Mouse (Mus musculus) thymus, postnatal 0 days (tissue): ENCODE results near the gene Sacm1l. TPM values are rescaled to one million over a fixed set of nuclear protein-coding genes. Genes with fewer than 3 reads are reported as not detected.

Source experiments
- DNase-seq: peaks from one replicate; pipeline ENCODE4 v3.0.0-alpha.2; 2015; ENCODE audit warnings: low spot score
- polyA plus RNA-seq: library from polyadenylated mRNA; unstranded; fragments of >200 nt; fragmentation: Nextera tagmentation; extraction: Ambion mirVana; gene quantifications from 2 replicates; pipeline ENCODE4 v1.2.1, GENCODE M21; 2015

Gene Sacm1l
- polyA plus RNA-seq, 1 experiment from 2014 or later: 46.7 TPM

GRCm38 (mm10) chr9:123554599-123554998, 25.0 kb downstream of the Sacm1l start:
- DNase-seq: no peak

- no peak for DNase-seq
These were observed 48.0 kb downstream of the Sacm1l start for GRCm38 (mm10) chr9:123577360-123578192.

GRCm38 (mm10) chr9:123589240-123589910, 59.8 kb downstream of the Sacm1l start:
- DNase-seq: no peak

GRCm38 (mm10) chr9:123595194-123595593, 65.6 kb downstream of the Sacm1l start:
- DNase-seq: no peak

- DNase-seq: no peak
These were observed 67.4 kb downstream of the Sacm1l start for GRCm38 (mm10) chr9:123596910-123597309.

GRCm38 (mm10) chr9:123597376-123597775, 67.8 kb downstream of the Sacm1l start:
- no peak for DNase-seq

GRCm38 (mm10) chr9:123601529-123601928, 72.0 kb downstream of the Sacm1l start:
- DNase-seq: no peak

GRCm38 (mm10) chr9:123620311-123621098, 90.9 kb downstream of the Sacm1l start:
- DNase-seq: no peak

GRCm38 (mm10) chr9:123624741-123625140, 95.2 kb downstream of the Sacm1l start:
- DNase-seq: no peak

- DNase-seq: no peak
These were observed 96.3 kb downstream of the Sacm1l start for GRCm38 (mm10) chr9:123625821-123626220.

- no peak for DNase-seq
These were observed 102.1 kb downstream of the Sacm1l start for GRCm38 (mm10) chr9:123631666-123632065.

- DNase-seq: no peak
These were observed 102.7 kb downstream of the Sacm1l start, which contains the start of gene Slc6a20b for GRCm38 (mm10) chr9:123632281-123632680. Slc6a20b (minus strand) TSS chr9:123632565.

GRCm38 (mm10) chr9:123632993-123633392, 103.4 kb downstream of the Sacm1l start:
- DNase-seq: no peak

GRCm38 (mm10) chr9:123636771-123637170, 107.2 kb downstream of the Sacm1l start:
- no peak for DNase-seq

GRCm38 (mm10) chr9:123638231-123638630, 108.7 kb downstream of the Sacm1l start:
- no peak for DNase-seq

GRCm38 (mm10) chr9:123638668-123639089, 109.1 kb downstream of the Sacm1l start:
- peak; percentile 51 for DNase-seq

- DNase-seq: no peak
These were observed 110.5 kb downstream of the Sacm1l start for GRCm38 (mm10) chr9:123640106-123640505.
